Mouse (Mus musculus): ENCODE measurements around the gene Eif2b3.

DNA sequence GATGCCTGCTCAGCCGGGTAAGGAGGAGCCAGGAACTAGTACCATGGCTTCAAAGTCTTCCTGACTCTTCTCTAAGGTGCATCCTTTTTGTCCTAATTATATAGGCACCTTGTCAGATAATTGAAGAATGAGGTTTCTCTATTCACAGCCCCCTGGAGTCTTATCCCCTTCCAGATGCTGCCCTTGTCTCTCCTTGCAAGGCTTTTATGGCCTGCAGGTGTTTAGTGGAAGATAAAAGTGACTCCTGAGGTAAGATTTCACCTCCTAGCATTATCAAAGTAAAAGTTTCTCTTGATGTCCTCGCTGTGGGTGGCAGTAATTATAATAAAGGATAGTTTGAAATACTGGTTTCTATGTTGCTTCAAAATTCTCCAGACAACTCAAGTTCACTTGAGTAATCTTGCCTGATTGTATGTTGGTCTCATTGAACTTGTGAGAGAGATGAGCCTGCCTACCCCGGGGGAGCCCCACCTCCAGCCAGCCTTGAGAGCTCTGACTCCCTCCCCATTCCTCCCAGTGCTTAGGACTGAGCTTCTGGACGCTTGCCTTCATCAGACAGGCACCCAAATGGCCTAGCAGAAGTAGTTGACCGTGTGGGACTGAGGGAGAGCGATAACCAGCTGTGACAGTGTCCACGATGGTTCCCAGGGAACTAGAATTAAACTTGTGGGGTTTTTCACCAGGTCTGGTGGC is 68.9 kb downstream of the Eif2b3 start:
- TF ChIP-seq GATA1 (IDR thresholded peaks at IDR 0.05; ENCODE audit: low read length) (no peak), TAL1 (IDR thresholded peaks at IDR 0.05; ENCODE audit: low read length) (peak; percentile 74; the same call in 2 of the 3 replicates)

Data from erythroblast, embryonic 14.5 days (primary cell).